Mouse (Mus musculus) bone marrow, adult 2 months (tissue): ENCODE results near the gene Lrrc31.

Experiments used
- CTCF ChIP-seq: fragments of 200-500 bp; IDR thresholded peaks from 2 replicates; pipeline ENCODE4 v1.5.1; 2011; ENCODE audit warnings: low read length, control low read depth; ENCODE audit not compliant: control insufficient read depth, insufficient read depth
- POLR2A ChIP-seq: fragments of 200-500 bp; IDR thresholded peaks from 2 replicates; pipeline ENCODE4 v1.6.1; 2011; ENCODE audit warnings: low read depth, mild to moderate bottlenecking, control low read depth, low read length, borderline replicate concordance; ENCODE audit not compliant: control insufficient read depth

DNA sequence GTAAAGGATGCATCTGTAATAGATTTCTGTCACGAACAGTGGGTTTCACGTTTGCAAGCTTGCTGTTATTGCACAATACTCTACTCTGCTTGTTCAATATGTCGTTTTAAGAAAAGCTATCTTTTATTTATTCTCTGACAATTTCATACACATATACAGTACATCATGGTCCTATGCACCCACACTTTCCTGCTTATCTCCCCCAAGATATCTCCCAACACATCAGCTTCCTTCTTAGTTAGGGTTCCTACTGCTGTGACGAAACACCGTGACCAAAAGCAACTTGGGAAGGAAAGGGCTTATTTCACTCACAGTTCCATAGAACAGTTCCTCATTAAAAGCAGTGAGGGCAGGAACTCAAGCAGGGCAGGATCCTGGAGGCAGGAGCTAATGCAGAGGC is 43.7 kb downstream of the Lrrc31 start:
- no peak for TF ChIP-seq CTCF
- TF ChIP-seq POLR2A: no peak
